Mouse (Mus musculus): ENCODE measurements at regions not wholly inside any gene's neighbourhood (a gene's known extent, or its start where the extent isn't known, plus 50 kb on each side); places are given as distances from the start of the nearest gene placed in this dataset.
A peak's percentile ranks its signal among the peaks of the same experiment; 100 is the strongest.

GRCm38 (mm10) chr1:35853018-35853417, 215.2 kb upstream of the Hs6st1 start:
- Histone ChIP-seq H3K36me3 (no peaks in the 10 kb centered on the region), H3K9ac (no peak overlapping the region), H3K4me1 (replicated peaks) (peaks cover 19% of the 10 kb centered on the region), H3K4me2 (no peak overlapping the region), H3K4me3 (no peak overlapping the region), H3K27ac (no peak overlapping the region), H3K27me3 (no peaks in the 10 kb centered on the region), H3K9me3 (replicated peaks) (no peaks in the 10 kb centered on the region)
- 64% methylated on average over 1 of the region's 1 CpGs for WGBS
- ATAC-seq (replicated peaks; ENCODE audit: insufficient number of reproducible peaks, insufficient read depth, low FRiP score, low read depth) = no peak

- no peak overlapping the region for H3K4me2 ChIP-seq
- H3K4me3 ChIP-seq = no peak overlapping the region
- H3K4me1 ChIP-seq (replicated peaks) = 0 out of 2 replicates have a peak, but pooled peaks cover 2% of the 10 kb centered on the region
- H3K9me3 ChIP-seq (replicated peaks) = no peaks in the 10 kb centered on the region
- ATAC-seq (replicated peaks; ENCODE audit: insufficient number of reproducible peaks, insufficient read depth, low FRiP score, low read depth) = no peak
- no peaks in the 10 kb centered on the region for H3K36me3 ChIP-seq
- WGBS = 73% methylated on average over 4 of the region's 4 CpGs
- no peak overlapping the region for H3K9ac ChIP-seq
- H3K27me3 ChIP-seq = no peaks in the 10 kb centered on the region
- H3K27ac ChIP-seq = no peak overlapping the region
Observed at GRCm38 (mm10) chr1:35855650-35856049, 212.6 kb upstream of the Hs6st1 start.

- H3K27ac ChIP-seq = no peak overlapping the region
- H3K27me3 ChIP-seq = no peaks in the 10 kb centered on the region
- no peak overlapping the region for H3K9ac ChIP-seq
- H3K4me1 ChIP-seq (replicated peaks) = 0 out of 2 replicates have a peak, but pooled peaks cover 2% of the 10 kb centered on the region
- H3K4me3 ChIP-seq = no peak overlapping the region
- ATAC-seq (replicated peaks; ENCODE audit: insufficient number of reproducible peaks, insufficient read depth, low FRiP score, low read depth) = no peak
- H3K9me3 ChIP-seq (replicated peaks) = no peaks in the 10 kb centered on the region
- H3K36me3 ChIP-seq = no peaks in the 10 kb centered on the region
- H3K4me2 ChIP-seq = no peak overlapping the region
- WGBS = 62% methylated on average over 3 of the region's 3 CpGs
Observed at GRCm38 (mm10) chr1:35858342-35858741, 209.9 kb upstream of the Hs6st1 start.

GRCm38 (mm10) chr1:35860779-35861178, 207.4 kb upstream of the Hs6st1 start:
- Histone ChIP-seq H3K4me2 (no peak overlapping the region), H3K27ac (no peak overlapping the region), H3K27me3 (no peaks in the 10 kb centered on the region), H3K36me3 (no peaks in the 10 kb centered on the region), H3K9ac (no peak overlapping the region), H3K9me3 (replicated peaks) (no peaks in the 10 kb centered on the region), H3K4me1 (replicated peaks) (0 out of 2 replicates have a peak, but pooled peaks cover 2% of the 10 kb centered on the region), H3K4me3 (no peak overlapping the region)
- no peak for ATAC-seq (replicated peaks; ENCODE audit: insufficient number of reproducible peaks, insufficient read depth, low FRiP score, low read depth)
- 58% methylated on average over 5 of the region's 5 CpGs for WGBS

GRCm38 (mm10) chr1:35862196-35862595, 206.0 kb upstream of the Hs6st1 start:
- Histone ChIP-seq H3K9ac (no peak overlapping the region), H3K4me1 (replicated peaks) (no peaks in the 10 kb centered on the region), H3K4me2 (no peak overlapping the region), H3K27ac (no peak overlapping the region), H3K36me3 (no peaks in the 10 kb centered on the region), H3K4me3 (no peak overlapping the region), H3K9me3 (replicated peaks) (no peaks in the 10 kb centered on the region), H3K27me3 (no peaks in the 10 kb centered on the region)
- ATAC-seq (replicated peaks; ENCODE audit: insufficient number of reproducible peaks, insufficient read depth, low FRiP score, low read depth) = no peak
- WGBS = 89% methylated on average over 5 of the region's 5 CpGs

- Histone ChIP-seq H3K36me3 (no peaks in the 10 kb centered on the region), H3K27ac (no peak overlapping the region), H3K4me1 (replicated peaks) (no peaks in the 10 kb centered on the region), H3K4me2 (no peak overlapping the region), H3K4me3 (no peak overlapping the region), H3K9ac (no peak overlapping the region), H3K27me3 (no peaks in the 10 kb centered on the region), H3K9me3 (replicated peaks) (no peaks in the 10 kb centered on the region)
- WGBS = 72% methylated on average over 2 of the region's 2 CpGs
- ATAC-seq (replicated peaks; ENCODE audit: insufficient number of reproducible peaks, insufficient read depth, low FRiP score, low read depth) = no peak
Observed at GRCm38 (mm10) chr1:35862661-35863060, 205.5 kb upstream of the Hs6st1 start.

- H3K9ac ChIP-seq = no peak overlapping the region
- no peak overlapping the region for H3K4me3 ChIP-seq
- H3K27ac ChIP-seq = no peak overlapping the region
- H3K27me3 ChIP-seq = no peaks in the 10 kb centered on the region
- no peaks in the 10 kb centered on the region for H3K4me1 ChIP-seq (replicated peaks)
- no peak overlapping the region for H3K4me2 ChIP-seq
- H3K36me3 ChIP-seq = no peaks in the 10 kb centered on the region
- no peaks in the 10 kb centered on the region for H3K9me3 ChIP-seq (replicated peaks)
- ATAC-seq (replicated peaks; ENCODE audit: insufficient number of reproducible peaks, insufficient read depth, low FRiP score, low read depth) = no peak
- WGBS = 79% methylated on average over 9 of the region's 9 CpGs
Observed at GRCm38 (mm10) chr1:35864246-35864645, 204.0 kb upstream of the Hs6st1 start.

GRCm38 (mm10) chr1:35865263-35865662, 202.9 kb upstream of the Hs6st1 start:
- Histone ChIP-seq H3K4me3 (no peak overlapping the region), H3K9me3 (replicated peaks) (no peaks in the 10 kb centered on the region), H3K27ac (no peak overlapping the region), H3K9ac (no peak overlapping the region), H3K4me1 (replicated peaks) (no peaks in the 10 kb centered on the region), H3K36me3 (no peaks in the 10 kb centered on the region), H3K4me2 (no peak overlapping the region), H3K27me3 (no peaks in the 10 kb centered on the region)
- WGBS = 81% methylated on average over 6 of the region's 6 CpGs
- no peak; the same call in 1 of the 2 replicates for ATAC-seq (replicated peaks; ENCODE audit: insufficient number of reproducible peaks, insufficient read depth, low FRiP score, low read depth)

GRCm38 (mm10) chr1:35866643-35867042, 201.6 kb upstream of the Hs6st1 start:
- Histone ChIP-seq H3K4me1 (replicated peaks) (no peaks in the 10 kb centered on the region), H3K9me3 (replicated peaks) (no peaks in the 10 kb centered on the region), H3K36me3 (no peaks in the 10 kb centered on the region), H3K9ac (no peak overlapping the region), H3K27me3 (no peaks in the 10 kb centered on the region), H3K4me2 (no peak overlapping the region), H3K4me3 (no peak overlapping the region), H3K27ac (no peak overlapping the region)
- WGBS = 81% methylated on average over 12 of the region's 12 CpGs
- no peak for ATAC-seq (replicated peaks; ENCODE audit: insufficient number of reproducible peaks, insufficient read depth, low FRiP score, low read depth)

- Histone ChIP-seq H3K9me3 (replicated peaks) (no peaks in the 10 kb centered on the region), H3K27me3 (no peaks in the 10 kb centered on the region), H3K4me3 (no peak overlapping the region), H3K36me3 (no peaks in the 10 kb centered on the region), H3K4me1 (replicated peaks) (no peaks in the 10 kb centered on the region), H3K27ac (no peak overlapping the region), H3K9ac (no peak overlapping the region), H3K4me2 (no peak overlapping the region)
- WGBS = 56% methylated on average over 17 of the region's 17 CpGs
- ATAC-seq (replicated peaks; ENCODE audit: insufficient number of reproducible peaks, insufficient read depth, low FRiP score, low read depth) = 0 out of 2 replicates have a peak, but pooled peaks have one; percentile 27
Observed at GRCm38 (mm10) chr1:35869381-35870143, 198.6 kb upstream of the Hs6st1 start.

- 83% methylated on average over 9 of the region's 9 CpGs for WGBS
- H3K4me1 ChIP-seq (replicated peaks) = peaks cover 3% of the 10 kb centered on the region
- ATAC-seq (replicated peaks; ENCODE audit: insufficient number of reproducible peaks, insufficient read depth, low FRiP score, low read depth) = no peak
Observed at GRCm38 (mm10) chr1:35870144-35870827, 197.9 kb upstream of the Hs6st1 start.

More at GRCm38 (mm10) chr1:35870144-35870827, 197.9 kb upstream of the Hs6st1 start:
- Histone ChIP-seq H3K9me3 (replicated peaks) (no peaks in the 10 kb centered on the region), H3K4me3 (no peak overlapping the region), H3K27ac (no peak overlapping the region), H3K9ac (no peak overlapping the region), H3K4me2 (no peak overlapping the region), H3K36me3 (no peaks in the 10 kb centered on the region), H3K27me3 (no peaks in the 10 kb centered on the region)

Data from heart, embryonic 15.5 days (tissue).